Mouse (Mus musculus) urinary bladder, adult 18-20 months (tissue): ENCODE data around the gene Elp4.

Experiments
- DNase-seq, 2 experiments: peaks; one replicate each; pipeline ENCODE4 v3.0.0; 2022; ENCODE audit warnings: low spot score in 2 of 2, mixed read lengths in 2 of 2

Elp4 gene

DNA sequence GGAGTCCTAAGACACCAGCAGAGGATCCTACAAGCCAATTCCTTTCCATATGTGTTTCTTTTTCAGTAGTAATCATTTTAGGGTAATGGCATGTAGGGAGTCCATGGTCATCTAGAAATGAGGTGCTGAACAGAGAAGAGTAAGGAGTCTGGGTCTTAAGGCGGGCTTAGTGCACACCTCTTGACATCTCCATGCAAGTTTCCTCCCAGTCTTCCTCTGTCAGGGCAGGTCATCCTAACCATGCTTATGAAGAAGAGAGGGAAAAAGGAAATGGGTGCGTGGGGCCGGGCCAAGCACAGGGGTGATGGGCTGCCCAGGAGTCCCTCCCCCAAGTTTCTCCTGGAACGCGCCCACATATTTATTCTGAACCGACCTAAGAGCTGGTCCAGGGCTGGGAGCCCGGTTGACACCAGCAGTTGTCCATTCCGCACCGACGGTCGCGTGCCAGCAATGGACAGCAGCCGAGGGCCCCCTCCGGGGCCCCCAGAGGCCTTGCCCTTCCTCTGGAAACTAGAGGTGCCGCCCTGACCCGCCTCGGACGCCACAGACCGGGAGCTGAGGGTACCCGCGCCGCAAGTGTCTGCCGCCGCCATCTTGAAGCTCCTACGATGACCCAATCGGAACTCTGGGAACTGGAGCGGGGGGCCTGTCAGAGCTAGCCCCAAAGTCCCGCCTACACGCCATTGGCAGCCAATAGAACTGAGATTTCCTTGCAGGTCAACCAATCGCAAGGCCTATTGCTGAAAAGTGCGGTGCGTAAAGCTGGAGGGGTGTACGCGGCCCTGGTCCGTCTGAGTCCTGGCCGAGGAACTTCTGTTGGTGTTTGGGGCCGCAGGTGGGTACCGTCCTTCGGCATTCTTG is at the start of gene Elp4, which contains the start of gene Immp1l:
TSS of gene Elp4 (minus strand) at position 669 of the 861 bp plus-strand sequence.
TSS of gene Immp1l (plus strand) at position 743 of the 861 bp plus-strand sequence.
- DNase-seq: peak; percentile 88 to 94

- no peak for DNase-seq
Observed at GRCm38 (mm10) chr2:105953862-105954261, 49.5 kb upstream of the Elp4 start.

- no peak for DNase-seq
Observed at GRCm38 (mm10) chr2:105951350-105951940, 47.1 kb upstream of the Elp4 start.

- no peak for DNase-seq
Observed at GRCm38 (mm10) chr2:105950131-105950530, 45.8 kb upstream of the Elp4 start.

DNA sequence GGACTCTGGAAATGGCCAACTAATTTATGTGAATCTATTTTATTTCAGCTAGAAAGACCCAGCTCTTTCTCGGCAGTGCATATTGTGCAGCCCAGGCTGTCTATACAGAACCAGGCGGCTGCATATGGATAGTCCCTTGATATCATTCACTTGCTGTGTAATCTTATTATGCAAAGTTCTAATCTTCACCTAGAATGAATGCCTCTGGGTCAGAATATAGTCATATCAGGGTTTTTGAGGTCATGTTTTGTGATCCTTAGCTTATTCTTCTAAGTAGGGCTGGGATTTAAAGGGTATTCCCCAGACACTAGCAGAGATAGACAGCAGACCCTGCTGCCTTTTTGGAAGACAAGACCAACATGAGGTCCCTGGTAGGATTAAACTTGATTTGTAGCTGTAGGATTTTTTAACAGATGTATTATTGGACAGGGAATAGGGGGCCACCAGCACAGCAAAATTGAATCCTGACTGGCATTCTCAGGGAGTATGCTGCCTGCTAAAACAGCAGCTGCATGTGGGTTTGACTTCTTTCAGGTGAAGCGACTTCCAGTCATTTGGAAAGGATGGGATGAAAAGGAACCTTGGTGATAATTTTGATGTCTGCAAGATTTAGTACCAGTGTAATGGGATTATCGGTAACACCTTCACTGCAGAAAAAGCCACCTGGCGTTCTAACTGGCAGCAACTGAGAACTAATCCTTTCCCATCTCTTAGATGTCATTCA is 13.4 kb upstream of the Elp4 start:
- no peak for DNase-seq

DNA sequence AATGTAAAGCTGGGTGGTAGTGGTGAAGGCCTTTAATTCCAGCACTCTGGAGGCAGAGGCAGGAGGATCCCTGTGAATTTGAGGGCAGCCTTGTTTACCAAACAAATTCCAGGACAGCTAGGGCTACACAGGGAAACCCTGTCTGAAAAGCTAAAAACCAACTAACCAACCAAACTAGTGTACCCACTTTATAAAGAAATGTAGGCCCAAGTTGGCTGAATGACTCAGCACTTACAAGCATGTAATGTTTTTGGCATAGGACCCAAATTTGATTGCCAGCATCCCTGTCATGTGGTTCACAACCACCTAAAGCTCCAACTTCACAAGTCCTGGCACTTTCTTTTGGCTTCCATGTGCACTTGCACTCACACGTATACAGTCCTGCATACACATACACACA is 12.3 kb upstream of the Elp4 start:
- DNase-seq: no peak

GRCm38 (mm10) chr2:105913655-105914366 is 9.4 kb upstream of the Elp4 start:
- DNase-seq: no peak

GRCm38 (mm10) chr2:105910611-105911010 is 6.2 kb upstream of the Elp4 start:
- DNase-seq: no peak

GRCm38 (mm10) chr2:105908351-105908750 is 4.0 kb upstream of the Elp4 start:
- no peak for DNase-seq

DNA sequence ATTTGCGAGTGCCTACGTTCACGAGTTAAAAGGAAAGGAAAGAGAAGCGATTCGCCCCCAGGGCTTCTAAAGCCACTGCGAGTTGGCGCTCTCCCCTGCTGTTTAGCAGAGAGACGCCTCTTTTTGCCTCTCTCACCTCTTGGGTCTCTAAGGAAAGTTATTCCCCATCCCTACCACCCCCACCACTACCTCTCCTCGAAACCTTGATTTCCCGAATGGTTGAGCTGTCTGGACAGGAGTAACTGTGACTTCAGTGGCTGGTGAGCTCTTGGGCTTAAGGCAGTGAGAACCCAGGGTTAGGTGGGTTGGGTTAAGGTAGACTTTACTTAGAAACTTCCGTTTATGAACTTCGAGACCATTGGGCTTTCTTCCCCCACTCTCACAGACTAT is 388 bp upstream of the Elp4 start:
- no peak for DNase-seq

- no peak for DNase-seq
Observed at GRCm38 (mm10) chr2:105890816-105891215, 13.5 kb downstream of the Elp4 start.

- no peak for DNase-seq
Observed at GRCm38 (mm10) chr2:105873403-105873802, 31.0 kb downstream of the Elp4 start.

DNA sequence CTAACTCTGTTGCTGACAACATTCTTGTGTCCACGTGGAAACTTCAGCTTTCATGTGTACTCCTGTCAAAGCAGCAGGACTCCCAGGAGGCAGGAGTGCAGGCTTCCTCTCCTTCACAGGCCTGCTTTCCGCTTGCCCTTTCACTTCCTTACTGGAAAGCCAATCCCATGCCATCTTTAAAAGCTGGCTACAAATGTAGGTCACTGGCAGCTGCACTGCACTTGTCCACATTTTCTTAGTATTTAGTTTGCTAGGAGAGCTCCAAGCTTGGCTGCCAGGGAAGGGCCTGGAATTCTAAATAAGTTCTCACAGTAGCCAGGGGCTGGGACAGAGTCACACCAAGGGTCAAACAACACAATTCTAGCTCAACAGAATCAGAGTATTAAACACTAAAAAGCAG is 49.6 kb downstream of the Elp4 start:
- no peak for DNase-seq

- DNase-seq: no peak
Observed at GRCm38 (mm10) chr2:105852971-105853370, 51.4 kb downstream of the Elp4 start.

GRCm38 (mm10) chr2:105851714-105852293 is 52.6 kb downstream of the Elp4 start:
- DNase-seq: no peak

DNA sequence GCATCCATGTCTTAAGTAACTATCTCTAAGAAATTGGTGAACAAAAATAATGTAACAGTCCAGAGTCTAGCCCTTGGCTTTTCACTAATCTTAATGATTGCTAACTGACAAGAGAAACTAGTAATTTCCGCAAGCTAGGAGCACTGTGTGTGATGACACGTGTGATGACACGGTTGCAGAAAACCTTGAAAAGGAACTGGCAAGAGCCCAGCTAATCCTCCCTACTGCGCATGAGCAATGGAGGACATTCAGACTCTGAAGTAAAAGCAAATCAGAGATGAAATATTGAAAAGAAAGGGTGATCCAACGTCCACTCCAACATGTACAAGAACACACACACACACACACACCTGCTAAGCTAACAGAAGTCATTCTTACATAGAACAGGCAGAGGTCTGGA is 61.2 kb downstream of the Elp4 start:
- no peak for DNase-seq

GRCm38 (mm10) chr2:105817965-105818364 is 86.4 kb downstream of the Elp4 start:
- DNase-seq: no peak

DNA sequence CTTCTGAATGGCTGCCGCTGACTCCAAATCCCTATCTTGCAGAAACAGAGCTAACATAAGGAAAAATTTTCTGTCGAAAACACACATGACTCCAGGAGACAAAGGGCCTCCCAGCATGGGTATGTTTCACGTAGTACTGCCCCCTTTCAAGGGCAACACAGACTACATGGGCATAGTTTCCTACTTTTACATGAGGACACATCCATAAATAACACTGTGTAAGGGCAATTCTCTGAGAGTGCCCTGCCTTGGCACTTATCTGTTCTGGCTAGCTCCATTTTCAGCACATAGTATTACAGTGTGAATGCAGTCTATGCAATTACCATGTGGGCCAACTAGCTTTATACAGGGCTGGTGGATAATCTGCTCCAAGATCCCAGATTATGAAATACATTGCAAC is 89.2 kb downstream of the Elp4 start:
- DNase-seq: no peak

GRCm38 (mm10) chr2:105813041-105813440 is 91.3 kb downstream of the Elp4 start:
- DNase-seq: no peak

- DNase-seq: no peak
Observed at GRCm38 (mm10) chr2:105810286-105810685, 94.1 kb downstream of the Elp4 start.

GRCm38 (mm10) chr2:105806571-105806970 is 97.8 kb downstream of the Elp4 start:
- no peak for DNase-seq

GRCm38 (mm10) chr2:105806047-105806446 is 98.3 kb downstream of the Elp4 start:
- no peak for DNase-seq
